In genomic region chr11:88154500-88154899, GRCm38 (mm10) we compare ENCODE assay signal across 11 mouse cellular contexts. TPM values are rescaled to one million over a fixed set of nuclear protein-coding genes. Genes with fewer than 3 reads are reported as not detected.
DNase-seq lines count a peak whose midpoint lies in the region; ATAC-seq lines count a peak whose summit lies in the region.
"Had no signal": no experiment of that assay in that cellular context is flagged by ENCODE, and none has a peak within 500 bp of the region (broad histone marks: within the 10 kb centered on the region; RNA-seq: fewer than 3 reads in every experiment).

No protein-coding gene starts in this region.

- no peaks in the 10 kb centered on the region for H3K36me3 ChIP-seq in heart, embryonic 16.5 days (ENCODE audit: control insufficient read depth, insufficient read depth)
- H3K36me3 ChIP-seq in midbrain, embryonic 10.5 days = peaks cover 10% of the 10 kb centered on the region; the same call in 1 of the 2 replicates
- H3K36me3 ChIP-seq in midbrain, embryonic 11.5 days (ENCODE audit: control insufficient read depth, insufficient read depth, low read length) = no peaks in the 10 kb centered on the region
- no peaks in the 10 kb centered on the region for H3K36me3 ChIP-seq in limb, embryonic 13.5 days
- H3K36me3 ChIP-seq: liver, embryonic 15.5 days had no signal

- 50% methylated on average over 8 of the region's 8 CpGs for WGBS in heart, embryonic 16.5 days
- WGBS in midbrain, embryonic 10.5 days = 85% methylated on average over 8 of the region's 8 CpGs
- WGBS in midbrain, embryonic 11.5 days = 81% methylated on average over 8 of the region's 8 CpGs
- WGBS in limb, embryonic 13.5 days = 73% methylated on average over 8 of the region's 8 CpGs

- no peak overlapping the region for H3K4me3 ChIP-seq in heart, embryonic 16.5 days (ENCODE audit: low read length)
- H3K4me3 ChIP-seq in midbrain, embryonic 10.5 days = no peak overlapping the region
- H3K4me3 ChIP-seq in midbrain, embryonic 11.5 days (ENCODE audit: low read depth, low read length) = no peak overlapping the region
- no peak overlapping the region for H3K4me3 ChIP-seq in limb, embryonic 13.5 days
- H3K4me3 ChIP-seq: liver, embryonic 15.5 days had no signal

- no peak for ATAC-seq in heart, embryonic 16.5 days (replicated peaks; ENCODE audit: extremely low read depth, insufficient read depth, low FRiP score)
- ATAC-seq in midbrain, embryonic 11.5 days (ENCODE audit: low FRiP score) = no peak
- no peak for ATAC-seq in limb, embryonic 13.5 days (ENCODE audit: low FRiP score, low read depth)

- peak overlapping the region; percentile 82 for H3K27ac ChIP-seq in heart, embryonic 16.5 days (ENCODE audit: low read length)
- peak overlapping the region; percentile 80 for H3K27ac ChIP-seq in midbrain, embryonic 10.5 days (replicated peaks)
- no peak overlapping the region for H3K27ac ChIP-seq in midbrain, embryonic 11.5 days (ENCODE audit: low read depth, low read length)
- H3K27ac ChIP-seq in limb, embryonic 13.5 days = 0 out of 2 replicates have a peak overlapping the region, but pooled peaks have one; percentile 52
- H3K27ac ChIP-seq: liver, embryonic 15.5 days had no signal

- no peak overlapping the region for H3K4me2 ChIP-seq in heart, embryonic 16.5 days (ENCODE audit: low read depth, low read length)
- H3K4me2 ChIP-seq in midbrain, embryonic 11.5 days = no peak overlapping the region
- no peak overlapping the region for H3K4me2 ChIP-seq in limb, embryonic 13.5 days (replicated peaks)
- H3K4me2 ChIP-seq: liver, embryonic 15.5 days had no signal

- H3K9ac ChIP-seq in heart, embryonic 16.5 days (ENCODE audit: low read length) = no peak overlapping the region
- no peak overlapping the region for H3K9ac ChIP-seq in midbrain, embryonic 11.5 days (ENCODE audit: low read length)
- no peak overlapping the region for H3K9ac ChIP-seq in limb, embryonic 13.5 days
- H3K9ac ChIP-seq: liver, embryonic 15.5 days had no signal

- H3K27me3 ChIP-seq in heart, embryonic 16.5 days (ENCODE audit: control insufficient read depth, insufficient read depth, low read length) = no peaks in the 10 kb centered on the region
- H3K27me3 ChIP-seq in midbrain, embryonic 10.5 days (ENCODE audit: low read depth, poor library complexity, severe bottlenecking) = peaks cover 10% of the 10 kb centered on the region; the same call in 1 of the 2 replicates
- no peaks in the 10 kb centered on the region; the same call in 1 of the 2 replicates for H3K27me3 ChIP-seq in midbrain, embryonic 11.5 days (ENCODE audit: control insufficient read depth, insufficient read depth, low read length)
- H3K27me3 ChIP-seq in limb, embryonic 13.5 days = no peaks in the 10 kb centered on the region

- no peaks in the 10 kb centered on the region for H3K9me3 ChIP-seq in heart, embryonic 16.5 days (replicated peaks; ENCODE audit: control insufficient read depth, low read length)
- no peaks in the 10 kb centered on the region for H3K9me3 ChIP-seq in midbrain, embryonic 10.5 days (replicated peaks)
- no peaks in the 10 kb centered on the region for H3K9me3 ChIP-seq in midbrain, embryonic 11.5 days (ENCODE audit: control insufficient read depth, low read length)
- H3K9me3 ChIP-seq in limb, embryonic 13.5 days = no peaks in the 10 kb centered on the region
- H3K9me3 ChIP-seq: liver, embryonic 15.5 days had no signal

- no peak for DNase-seq in heart, adult 9 months (ENCODE audit: low spot score in 2 of 2)
- no peak for DNase-seq in midbrain, embryonic 10.5 days (ENCODE audit: low spot score)
- DNase-seq in midbrain, embryonic 11.5 days (ENCODE audit: low spot score, missing footprints) = no peak
- no peak for DNase-seq in right cerebral cortex, adult 18-20 months
- no peak for DNase-seq in thymus, postnatal 25 days
- DNase-seq: cerebellum, postnatal 10 days; gastrocnemius, postnatal 36 days; layer of hippocampus, adult 9-11 months had no signal

- peaks cover 64% of the 10 kb centered on the region for H3K4me1 ChIP-seq in heart, embryonic 16.5 days (ENCODE audit: control insufficient read depth, insufficient read depth, low read length)
- H3K4me1 ChIP-seq in midbrain, embryonic 10.5 days = peaks cover 86% of the 10 kb centered on the region
- H3K4me1 ChIP-seq in midbrain, embryonic 11.5 days (ENCODE audit: control insufficient read depth, insufficient read depth, low read length) = peaks cover 42% of the 10 kb centered on the region
- H3K4me1 ChIP-seq in limb, embryonic 13.5 days = peaks cover 74% of the 10 kb centered on the region

RNA-seq across cellular contexts. Expression of gene Mrps23, which starts 49.7 kb away (rescaled TPM):
- polyA plus RNA-seq in heart, embryonic 16.5 days (2015; fragmentation: Nextera tagmentation; extraction: Ambion mirVana) = 97.6 and 105 TPM in 2 replicates
- polyA plus RNA-seq in midbrain, embryonic 10.5 days (2016; fragmentation: Nextera tagmentation; extraction: Ambion mirVana) = 70.6 and 78.8 TPM in 2 replicates
- 88.8 TPM in 2 replicates for polyA plus RNA-seq in midbrain, embryonic 11.5 days (2014; fragmentation: Nextera tagmentation; extraction: Ambion mirVana)
- polyA plus RNA-seq in limb, embryonic 13.5 days (2015; fragmentation: Nextera tagmentation; extraction: Ambion mirVana) = 54.8 and 55.5 TPM in 2 replicates

RNA-seq across cellular contexts. Expression of gene Cuedc1, which starts 56.6 kb away (rescaled TPM):
- 15.2 and 17.6 TPM in 2 replicates for polyA plus RNA-seq in heart, embryonic 16.5 days (2015; fragmentation: Nextera tagmentation; extraction: Ambion mirVana)
- polyA plus RNA-seq in midbrain, embryonic 10.5 days (2016; fragmentation: Nextera tagmentation; extraction: Ambion mirVana) = 26.4 and 27.2 TPM in 2 replicates
- polyA plus RNA-seq in midbrain, embryonic 11.5 days (2014; fragmentation: Nextera tagmentation; extraction: Ambion mirVana) = 16.5 and 17.0 TPM in 2 replicates
- 37.2 and 37.7 TPM in 2 replicates for polyA plus RNA-seq in limb, embryonic 13.5 days (2015; fragmentation: Nextera tagmentation; extraction: Ambion mirVana)
